Mouse (Mus musculus): Measurements from ENCODE around the gene Smarcad1. TPM values are rescaled to one million over a fixed set of nuclear protein-coding genes. Genes with fewer than 3 reads are reported as not detected.
"Not testable (repeated sequence)": the region's sequence is repeated elsewhere in the genome, so short reads cannot be mapped to it uniquely, and the experiment has no call there.

The Smarcad1 gene
- polyA plus RNA-seq, 1 experiment from 2014 or later = 107 TPM

DNA sequence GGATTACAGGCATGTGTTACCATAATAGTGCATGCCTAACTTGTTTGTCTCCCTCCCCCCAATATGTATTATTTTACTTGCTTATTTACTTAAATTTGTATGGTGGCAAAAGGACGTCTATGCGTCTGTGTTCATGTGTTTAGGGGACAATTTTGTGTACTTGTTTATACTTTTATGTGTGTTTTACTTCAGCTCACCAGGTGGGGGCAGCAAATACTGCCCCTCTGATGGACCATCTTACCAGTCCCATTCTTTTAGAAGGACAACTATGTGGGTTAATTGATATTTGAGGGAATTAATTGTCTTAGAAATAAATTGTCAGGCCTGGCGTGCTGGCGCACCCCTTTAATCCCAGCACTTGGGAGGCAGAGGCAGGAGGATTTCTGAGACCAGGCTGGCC, 6.7 kb downstream of the Smarcad1 start:
- Histone ChIP-seq H3K4me2 (replicated peaks; ENCODE audit: low read depth, low read length) (no peak overlapping the region), H3K27ac (ENCODE audit: low read depth, low read length) (no peak overlapping the region), H3K36me3 (ENCODE audit: control insufficient read depth, insufficient read depth, low read length) (peaks cover 84% of the 10 kb centered on the region), H3K4me3 (ENCODE audit: low read length) (no peak overlapping the region), H3K4me1 (ENCODE audit: control insufficient read depth, insufficient read depth, low read length) (no peaks in the 10 kb centered on the region), H3K9me3 (ENCODE audit: control insufficient read depth, low read length) (no peaks in the 10 kb centered on the region), H3K9ac (ENCODE audit: low read depth, low read length) (no peak overlapping the region), H3K27me3 (ENCODE audit: control insufficient read depth, insufficient read depth, low read length) (no peaks in the 10 kb centered on the region)
- WGBS = 94% methylated on average over 4 of the region's 4 CpGs
- no peak for ATAC-seq (ENCODE audit: low FRiP score, low TSS enrichment)

DNA sequence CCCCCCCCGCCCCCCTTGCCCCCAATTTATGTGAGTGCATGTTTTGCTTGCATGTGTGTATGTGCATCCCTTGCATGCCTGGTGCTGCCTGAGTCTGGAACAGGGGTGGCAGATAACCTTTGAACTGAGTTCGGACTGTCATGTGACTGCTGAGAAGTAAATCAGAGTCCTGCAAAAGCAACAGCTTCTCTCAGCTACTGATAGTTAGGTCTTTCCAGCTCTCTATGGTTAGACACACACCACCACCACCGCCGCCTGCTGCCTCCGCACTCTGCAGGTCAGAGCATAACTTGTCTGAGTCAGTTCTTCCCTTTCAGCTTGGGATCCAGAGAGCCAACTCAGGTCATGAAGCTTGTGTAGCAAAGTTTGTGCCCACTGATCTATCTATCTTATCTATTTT, 14.2 kb downstream of the Smarcad1 start:
- Histone ChIP-seq H3K9ac (ENCODE audit: low read depth, low read length) (no peak overlapping the region), H3K36me3 (ENCODE audit: control insufficient read depth, insufficient read depth, low read length) (peaks cover 82% of the 10 kb centered on the region), H3K4me2 (replicated peaks; ENCODE audit: low read depth, low read length) (no peak overlapping the region), H3K27ac (ENCODE audit: low read depth, low read length) (no peak overlapping the region), H3K9me3 (ENCODE audit: control insufficient read depth, low read length) (no peaks in the 10 kb centered on the region), H3K4me1 (ENCODE audit: control insufficient read depth, insufficient read depth, low read length) (no peaks in the 10 kb centered on the region), H3K4me3 (ENCODE audit: low read length) (no peak overlapping the region), H3K27me3 (ENCODE audit: control insufficient read depth, insufficient read depth, low read length) (no peaks in the 10 kb centered on the region)
- no peak for ATAC-seq (ENCODE audit: low FRiP score, low TSS enrichment)
- WGBS = 85% methylated on average over 5 of the region's 5 CpGs

DNA sequence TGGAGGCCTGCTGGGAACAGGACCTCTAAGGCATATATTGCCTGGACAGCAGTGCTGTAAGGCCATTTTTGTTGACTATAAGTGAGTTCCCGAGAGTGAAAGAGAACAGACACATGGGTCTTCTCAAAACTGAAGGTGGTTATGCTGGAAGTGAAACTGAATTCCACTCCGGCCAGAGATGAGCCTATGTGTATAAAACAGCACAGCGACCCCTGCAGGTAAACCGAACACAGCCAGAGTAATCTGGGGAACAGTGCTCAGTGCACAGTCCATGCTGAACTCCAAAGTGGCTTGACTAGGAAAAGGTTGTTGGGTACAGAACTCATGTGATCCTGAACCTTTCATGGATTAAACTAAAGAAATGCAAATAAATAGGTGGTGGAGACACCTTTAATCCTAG, 14.8 kb downstream of the Smarcad1 start:
- not testable (repeated sequence) for ATAC-seq (ENCODE audit: low FRiP score, low TSS enrichment); H3K27me3 ChIP-seq (ENCODE audit: control insufficient read depth, insufficient read depth, low read length); H3K9me3 ChIP-seq (ENCODE audit: control insufficient read depth, low read length); H3K4me1 ChIP-seq (ENCODE audit: control insufficient read depth, insufficient read depth, low read length); H3K27ac ChIP-seq (ENCODE audit: low read depth, low read length); H3K4me2 ChIP-seq (replicated peaks; ENCODE audit: low read depth, low read length); H3K4me3 ChIP-seq (ENCODE audit: low read length); H3K9ac ChIP-seq (ENCODE audit: low read depth, low read length)
- peaks cover 78% of the 10 kb centered on the region for H3K36me3 ChIP-seq (ENCODE audit: control insufficient read depth, insufficient read depth, low read length)
- WGBS = 79% methylated on average over 4 of the region's 4 CpGs

DNA sequence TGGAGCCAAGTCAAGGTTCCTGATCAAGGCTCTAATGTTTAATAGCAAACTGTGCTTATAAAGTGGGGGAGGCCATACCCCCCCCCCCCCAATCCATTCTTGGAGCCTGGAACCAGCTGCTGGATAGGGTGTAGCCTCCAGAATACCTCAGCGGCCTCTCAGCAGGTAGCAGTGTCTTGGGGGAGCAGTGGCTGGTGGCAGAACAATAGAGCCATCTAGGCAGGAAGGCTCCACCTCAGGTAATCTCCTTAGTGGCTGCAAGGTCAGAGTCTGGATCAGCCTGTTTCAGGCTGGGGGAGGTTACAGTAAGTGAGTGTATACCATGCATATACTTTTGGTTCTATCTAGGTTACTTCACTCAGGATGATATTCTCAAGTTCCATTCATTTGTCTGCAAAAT, 18.7 kb downstream of the Smarcad1 start:
- Histone ChIP-seq H3K9ac (ENCODE audit: low read depth, low read length) (no peak overlapping the region), H3K27me3 (ENCODE audit: control insufficient read depth, insufficient read depth, low read length) (no peaks in the 10 kb centered on the region), H3K9me3 (ENCODE audit: control insufficient read depth, low read length) (no peaks in the 10 kb centered on the region), H3K36me3 (ENCODE audit: control insufficient read depth, insufficient read depth, low read length) (peaks cover 61% of the 10 kb centered on the region), H3K27ac (ENCODE audit: low read depth, low read length) (no peak overlapping the region), H3K4me2 (replicated peaks; ENCODE audit: low read depth, low read length) (no peak overlapping the region), H3K4me1 (ENCODE audit: control insufficient read depth, insufficient read depth, low read length) (no peaks in the 10 kb centered on the region), H3K4me3 (ENCODE audit: low read length) (no peak overlapping the region)
- 78% methylated on average over 1 of the region's 1 CpGs for WGBS
- ATAC-seq (ENCODE audit: low FRiP score, low TSS enrichment) = no peak

DNA sequence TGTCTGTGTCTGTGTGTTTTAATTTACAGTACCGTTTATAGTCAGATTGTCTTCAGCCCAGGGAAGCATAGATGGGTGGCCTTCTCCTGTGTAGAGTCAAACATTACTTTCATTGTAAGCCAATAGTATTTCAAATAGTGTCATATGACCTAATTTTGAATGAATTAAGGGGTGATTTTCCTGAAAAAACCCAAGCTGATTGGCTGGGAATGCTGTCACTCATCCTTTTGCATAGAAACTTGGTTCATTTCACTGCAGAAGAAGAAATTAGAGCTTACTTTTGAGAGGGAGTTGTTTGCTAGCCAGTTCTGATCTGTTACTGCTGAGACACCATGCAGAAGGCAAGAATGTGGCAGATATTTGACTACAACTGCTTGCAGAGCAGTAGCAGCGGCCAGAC, 32.8 kb downstream of the Smarcad1 start:
- Histone ChIP-seq H3K27ac (ENCODE audit: low read depth, low read length) (no peak overlapping the region), H3K9me3 (ENCODE audit: control insufficient read depth, low read length) (no peaks in the 10 kb centered on the region), H3K4me1 (ENCODE audit: control insufficient read depth, insufficient read depth, low read length) (no peaks in the 10 kb centered on the region), H3K4me3 (ENCODE audit: low read length) (no peak overlapping the region), H3K36me3 (ENCODE audit: control insufficient read depth, insufficient read depth, low read length) (peaks cover 62% of the 10 kb centered on the region), H3K4me2 (replicated peaks; ENCODE audit: low read depth, low read length) (no peak overlapping the region), H3K27me3 (ENCODE audit: control insufficient read depth, insufficient read depth, low read length) (no peaks in the 10 kb centered on the region), H3K9ac (ENCODE audit: low read depth, low read length) (no peak overlapping the region)
- ATAC-seq (ENCODE audit: low FRiP score, low TSS enrichment) = no peak
- WGBS = 90% methylated on average over 2 of the region's 2 CpGs

DNA sequence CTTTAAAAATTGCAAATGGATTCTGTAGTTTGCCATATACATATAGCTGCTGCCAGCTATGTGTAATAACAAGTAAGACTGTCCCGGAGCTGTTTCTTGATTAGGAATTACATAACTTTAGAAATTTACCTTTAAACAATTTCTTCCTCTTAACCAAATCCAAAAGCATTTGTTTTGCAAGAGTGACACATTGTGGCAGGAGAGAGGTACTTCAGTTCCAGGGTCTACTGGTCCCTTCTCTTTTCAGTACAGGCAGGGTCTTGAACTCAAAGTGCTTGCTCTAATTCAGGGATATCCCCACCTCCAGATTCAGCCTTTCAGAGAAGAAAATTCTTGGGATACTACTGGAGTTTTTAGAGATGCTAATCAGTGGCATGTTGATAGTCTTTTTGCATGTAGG, 36.8 kb downstream of the Smarcad1 start:
- Histone ChIP-seq H3K27me3 (ENCODE audit: control insufficient read depth, insufficient read depth, low read length) (no peaks in the 10 kb centered on the region), H3K4me2 (replicated peaks; ENCODE audit: low read depth, low read length) (no peak overlapping the region), H3K4me1 (ENCODE audit: control insufficient read depth, insufficient read depth, low read length) (no peaks in the 10 kb centered on the region), H3K9ac (ENCODE audit: low read depth, low read length) (no peak overlapping the region), H3K4me3 (ENCODE audit: low read length) (no peak overlapping the region), H3K36me3 (ENCODE audit: control insufficient read depth, insufficient read depth, low read length) (peaks cover 54% of the 10 kb centered on the region), H3K9me3 (ENCODE audit: control insufficient read depth, low read length) (no peaks in the 10 kb centered on the region), H3K27ac (ENCODE audit: low read depth, low read length) (no peak overlapping the region)
- WGBS = 93% methylated on average over 1 of the region's 1 CpGs
- no peak for ATAC-seq (ENCODE audit: low FRiP score, low TSS enrichment)

DNA sequence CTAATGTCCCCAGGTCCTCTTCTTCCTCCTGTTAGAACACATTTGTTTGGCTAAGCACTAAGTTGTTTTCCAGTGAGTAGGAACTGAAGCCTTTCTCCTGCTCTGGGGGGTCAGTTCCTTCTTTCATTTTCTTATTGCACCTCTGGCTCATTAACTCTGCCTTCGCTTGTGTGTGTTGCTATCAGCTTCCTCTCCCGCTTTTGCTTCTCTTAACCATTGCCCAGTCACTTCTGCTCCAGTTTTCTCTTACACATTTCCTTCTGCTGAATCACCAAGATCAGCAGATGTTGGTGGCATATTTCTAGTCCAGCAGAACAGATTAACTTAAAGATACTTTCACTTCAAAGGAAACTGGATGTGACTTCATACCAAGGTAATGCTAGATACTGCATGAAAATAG, 72.5 kb downstream of the Smarcad1 start:
- no peaks in the 10 kb centered on the region for H3K9me3 ChIP-seq (ENCODE audit: control insufficient read depth, low read length)
- no peak overlapping the region for H3K9ac ChIP-seq (ENCODE audit: low read depth, low read length)
- 77% methylated on average over 2 of the region's 2 CpGs for WGBS
- H3K4me1 ChIP-seq (ENCODE audit: control insufficient read depth, insufficient read depth, low read length) = no peaks in the 10 kb centered on the region
- no peak overlapping the region for H3K4me2 ChIP-seq (replicated peaks; ENCODE audit: low read depth, low read length)
- H3K27ac ChIP-seq (ENCODE audit: low read depth, low read length) = no peak overlapping the region
- ATAC-seq (ENCODE audit: low FRiP score, low TSS enrichment) = no peak
- no peaks in the 10 kb centered on the region for H3K27me3 ChIP-seq (ENCODE audit: control insufficient read depth, insufficient read depth, low read length)
- peaks cover 57% of the 10 kb centered on the region for H3K36me3 ChIP-seq (ENCODE audit: control insufficient read depth, insufficient read depth, low read length)
- no peak overlapping the region for H3K4me3 ChIP-seq (ENCODE audit: low read length)

DNA sequence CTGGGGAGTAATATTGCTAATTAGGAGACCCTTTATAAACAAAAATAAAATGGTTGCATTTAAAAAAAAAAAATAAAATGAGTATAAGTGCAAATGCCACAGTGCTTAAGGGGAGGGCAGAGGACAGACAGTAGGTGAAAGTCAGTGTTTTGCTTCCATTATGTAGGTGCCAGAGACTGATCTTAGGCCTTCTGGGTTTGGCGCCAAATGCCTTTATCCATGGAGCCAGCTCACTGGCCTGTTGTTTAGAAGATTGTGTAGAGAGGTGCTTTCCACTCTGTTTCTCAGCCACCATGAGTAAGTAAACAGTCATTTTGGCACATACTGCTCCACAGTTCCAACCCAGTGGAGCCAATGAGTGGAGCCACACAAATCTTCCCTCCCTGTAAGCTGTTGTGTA, 75.2 kb downstream of the Smarcad1 start:
- H3K4me1 ChIP-seq (ENCODE audit: control insufficient read depth, insufficient read depth, low read length) = no peaks in the 10 kb centered on the region
- 88% methylated on average over 1 of the region's 1 CpGs for WGBS
- H3K27ac ChIP-seq (ENCODE audit: low read depth, low read length) = no peak overlapping the region
- H3K4me3 ChIP-seq (ENCODE audit: low read length) = no peak overlapping the region
- H3K4me2 ChIP-seq (replicated peaks; ENCODE audit: low read depth, low read length) = no peak overlapping the region
- H3K9me3 ChIP-seq (ENCODE audit: control insufficient read depth, low read length) = no peaks in the 10 kb centered on the region
- no peak overlapping the region for H3K9ac ChIP-seq (ENCODE audit: low read depth, low read length)
- peaks cover 51% of the 10 kb centered on the region for H3K36me3 ChIP-seq (ENCODE audit: control insufficient read depth, insufficient read depth, low read length)
- H3K27me3 ChIP-seq (ENCODE audit: control insufficient read depth, insufficient read depth, low read length) = no peaks in the 10 kb centered on the region
- ATAC-seq (ENCODE audit: low FRiP score, low TSS enrichment) = no peak

DNA sequence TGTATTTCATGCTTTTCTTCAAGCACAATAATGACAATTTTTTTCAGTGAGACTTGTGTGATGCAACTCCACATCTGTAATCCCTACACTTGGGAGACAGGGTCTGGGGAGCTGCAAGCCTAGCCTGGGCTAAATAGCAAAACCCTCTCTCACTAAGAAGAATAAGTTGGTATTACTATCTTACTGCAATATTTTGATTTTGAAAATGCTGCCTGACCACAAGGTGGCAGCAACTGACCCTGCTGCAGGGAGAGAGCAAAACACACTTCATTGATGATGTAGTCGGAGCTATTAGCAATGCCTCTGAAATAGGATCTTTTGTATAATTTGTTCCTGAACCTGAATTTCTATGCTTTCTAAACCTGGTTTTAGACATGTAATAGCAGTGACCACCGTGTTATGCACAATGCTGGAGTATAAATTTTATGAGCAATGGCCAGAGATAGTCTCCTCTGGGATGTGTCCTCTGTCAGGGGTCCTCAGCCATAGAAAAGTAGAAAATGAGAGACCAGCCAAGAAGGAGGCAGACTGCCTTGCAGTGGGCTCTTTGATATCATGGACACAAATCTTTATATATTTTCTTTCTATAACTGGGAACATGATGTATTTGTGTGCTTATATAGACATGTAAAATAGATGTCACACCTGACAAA, 83.8 kb downstream of the Smarcad1 start:
- 17% methylated on average over 2 of the region's 2 CpGs for WGBS
- no peaks in the 10 kb centered on the region; the same call in 1 of the 2 replicates for H3K36me3 ChIP-seq (ENCODE audit: control insufficient read depth, insufficient read depth, low read length)
- H3K9ac ChIP-seq (ENCODE audit: low read depth, low read length) = no peak overlapping the region
- 0 out of 2 replicates have a peak, but pooled peaks have one; percentile 24 for ATAC-seq (ENCODE audit: low FRiP score, low TSS enrichment)
- H3K4me3 ChIP-seq (ENCODE audit: low read length) = no peak overlapping the region
- no peak overlapping the region for H3K4me2 ChIP-seq (replicated peaks; ENCODE audit: low read depth, low read length)
- no peaks in the 10 kb centered on the region for H3K4me1 ChIP-seq (ENCODE audit: control insufficient read depth, insufficient read depth, low read length)
- no peak overlapping the region for H3K27ac ChIP-seq (ENCODE audit: low read depth, low read length)
- H3K27me3 ChIP-seq (ENCODE audit: control insufficient read depth, insufficient read depth, low read length) = no peaks in the 10 kb centered on the region
- no peaks in the 10 kb centered on the region for H3K9me3 ChIP-seq (ENCODE audit: control insufficient read depth, low read length)
